Mouse (Mus musculus) CH12.LX (cell line): ENCODE data around the gene Whrn. TPM values are rescaled to one million over a fixed set of nuclear protein-coding genes. Genes with fewer than 3 reads are reported as not detected.

Experiments
- polyA plus RNA-seq: library from polyadenylated mRNA; unstranded; fragments of >175 nt; gene quantifications from 2 replicates; pipeline ENCODE4 v1.2.1, GENCODE M21; 2012; ENCODE audit warnings: low read depth; ENCODE audit not compliant: insufficient read length
- total RNA-seq, 2 experiments: library from RNA; depleted of rRNA; stranded (reverse); fragments of 300-350 nt in 1 of 2; fragments of >200 nt in 1 of 2; gene quantifications; 2 replicates each; pipeline ENCODE4 v1.2.3; 2012 to 2014

The Whrn gene
- total and polyA plus RNA-seq, 3 experiments, result 0.99 to 9.4 (median 4.5) TPM

Other genes starting within 250 kb of the Whrn start
- not detected in 2 replicates for gene Orm1, start 151.4 kb downstream of the Whrn start, total RNA-seq (2012; rRNA removed)
- not detected in 2 replicates for gene Orm1, start 151.4 kb downstream of the Whrn start, total RNA-seq (2014; rRNA removed)
- gene Orm1, start 151.4 kb downstream of the Whrn start, polyA plus RNA-seq, result not detected in 2 replicates
- not detected in 2 replicates for gene Orm3, start 139.8 kb downstream of the Whrn start, total RNA-seq (2012; rRNA removed)
- gene Orm3, start 139.8 kb downstream of the Whrn start, total RNA-seq (2014; rRNA removed), result not detected in 2 replicates
- gene Orm3, start 139.8 kb downstream of the Whrn start, polyA plus RNA-seq, result 0.30 and 0.33 TPM in 2 replicates
- gene Orm2, start 133.5 kb downstream of the Whrn start, total RNA-seq (2012; rRNA removed), result not detected in 2 replicates
- not detected in 2 replicates for gene Orm2, start 133.5 kb downstream of the Whrn start, total RNA-seq (2014; rRNA removed)
- 0.53 TPM in 1 of 2 replicates, not detected in the other for gene Orm2, start 133.5 kb downstream of the Whrn start, polyA plus RNA-seq
- 19.3 and 28.0 TPM in 2 replicates for gene Akna, start 92.6 kb downstream of the Whrn start, total RNA-seq (2012; rRNA removed)
- gene Akna, start 92.6 kb downstream of the Whrn start, total RNA-seq (2014; rRNA removed), result 5.1 and 6.5 TPM in 2 replicates
- gene Akna, start 92.6 kb downstream of the Whrn start, polyA plus RNA-seq, result 28.5 and 37.5 TPM in 2 replicates
- 70.4 and 78.7 TPM in 2 replicates for gene Atp6v1g1, start 48.8 kb upstream of the Whrn start, total RNA-seq (2012; rRNA removed)
- 143 and 154 TPM in 2 replicates for gene Atp6v1g1, start 48.8 kb upstream of the Whrn start, total RNA-seq (2014; rRNA removed)
- gene Atp6v1g1, start 48.8 kb upstream of the Whrn start, polyA plus RNA-seq, result 95.1 and 111 TPM in 2 replicates
- gene Tmem268, start 62.8 kb upstream of the Whrn start, total RNA-seq (2012; rRNA removed), result 9.4 TPM in 2 replicates
- 8.3 and 9.9 TPM in 2 replicates for gene Tmem268, start 62.8 kb upstream of the Whrn start, total RNA-seq (2014; rRNA removed)
- 10.5 and 11.1 TPM in 2 replicates for gene Tmem268, start 62.8 kb upstream of the Whrn start, polyA plus RNA-seq
- gene Gm11213, start 109.3 kb upstream of the Whrn start, total RNA-seq (2012; rRNA removed), result not detected in 2 replicates
- not detected in 2 replicates for gene Gm11213, start 109.3 kb upstream of the Whrn start, total RNA-seq (2014; rRNA removed)
- not detected in 2 replicates for gene Gm11213, start 109.3 kb upstream of the Whrn start, polyA plus RNA-seq
- gene Tex48, start 126.4 kb upstream of the Whrn start, total RNA-seq (2012; rRNA removed), result not detected in 2 replicates
- not detected in 2 replicates for gene Tex48, start 126.4 kb upstream of the Whrn start, total RNA-seq (2014; rRNA removed)
- gene Tex48, start 126.4 kb upstream of the Whrn start, polyA plus RNA-seq, result not detected in 2 replicates
- not detected in 2 replicates for gene Gm11214, start 167.4 kb upstream of the Whrn start, total RNA-seq (2012; rRNA removed)
- not detected in 2 replicates for gene Gm11214, start 167.4 kb upstream of the Whrn start, total RNA-seq (2014; rRNA removed)
- 0.67 and 0.72 TPM in 2 replicates for gene Gm11214, start 167.4 kb upstream of the Whrn start, polyA plus RNA-seq
- gene Tnfsf15, start 249.1 kb upstream of the Whrn start, total RNA-seq (2012; rRNA removed), result 62.5 and 93.9 TPM in 2 replicates
- 127 and 139 TPM in 2 replicates for gene Tnfsf15, start 249.1 kb upstream of the Whrn start, total RNA-seq (2014; rRNA removed)
- gene Tnfsf15, start 249.1 kb upstream of the Whrn start, polyA plus RNA-seq, result 47.0 and 63.3 TPM in 2 replicates